Mouse (Mus musculus): Measurements from ENCODE around the gene Pik3r3. TPM values are rescaled to one million over a fixed set of nuclear protein-coding genes. Genes with fewer than 3 reads are reported as not detected.
"Not testable (repeated sequence)": the region's sequence is repeated elsewhere in the genome, so short reads cannot be mapped to it uniquely, and the experiment has no call there.

The Pik3r3 gene
- polyA plus RNA-seq, 1 experiment = 23.8 TPM

DNA sequence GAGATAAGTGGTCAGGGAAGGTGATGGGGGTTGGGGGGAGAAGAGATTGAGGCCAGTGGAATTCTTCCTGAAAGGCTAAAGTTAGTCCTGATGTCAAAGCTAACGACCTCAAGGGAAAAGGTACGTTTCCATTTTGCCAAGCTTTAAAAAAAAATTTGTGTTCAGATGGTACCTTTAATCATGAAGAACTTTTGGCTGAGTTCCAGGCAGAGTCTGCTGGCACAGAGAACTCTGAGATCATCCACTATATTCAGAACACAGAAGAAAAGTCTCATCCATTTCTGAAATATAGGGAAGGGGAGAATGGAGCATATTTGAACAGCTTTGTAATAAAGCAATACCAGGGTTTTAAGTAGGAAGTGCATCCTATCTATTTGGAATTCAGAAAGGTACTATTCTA, 4.4 kb upstream of the Pik3r3 start:
- TF ChIP-seq CTCF (IDR thresholded peaks at IDR 0.05; ENCODE audit: insufficient read depth, low read length) (no peak), POLR2A (IDR thresholded peaks at IDR 0.05; ENCODE audit: borderline replicate concordance, extremely low read depth, low read depth, low read length) (no peak)
- Histone ChIP-seq H3K4me3 (replicated peaks; ENCODE audit: extremely low read depth, low read depth, low read length) (no peak overlapping the region), H3K4me1 (ENCODE audit: control insufficient read depth, insufficient read depth, low read length) (peaks cover 6% of the 10 kb centered on the region)
- WGBS = 35% methylated on average over 2 of the region's 2 CpGs
- DNase-seq = no peak

DNA sequence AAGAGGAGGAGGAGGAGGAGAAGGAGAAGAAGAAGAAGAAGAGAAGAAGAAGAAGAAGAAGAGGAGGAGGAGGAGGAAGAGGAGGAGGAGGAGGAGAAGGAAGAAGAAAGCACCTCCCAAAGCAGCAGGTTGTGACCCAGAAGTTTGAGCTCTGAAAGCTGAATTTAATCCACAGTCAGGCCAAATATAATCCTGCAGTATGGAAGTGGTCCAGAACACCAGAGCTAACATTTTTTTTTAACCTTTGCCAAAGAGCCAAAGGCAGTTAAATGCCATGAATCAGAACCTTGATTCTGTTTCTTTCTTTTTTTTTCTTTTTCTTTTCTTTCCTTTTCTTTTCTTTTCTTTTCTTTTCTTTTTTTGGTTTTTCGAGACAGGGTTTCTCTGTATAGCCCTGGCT, 3.8 kb upstream of the Pik3r3 start:
- DNase-seq; H3K4me3 ChIP-seq (replicated peaks; ENCODE audit: extremely low read depth, low read depth, low read length): not testable (repeated sequence)
- 93% methylated on average over 1 of the region's 1 CpGs for WGBS

GRCm38 (mm10) chr4:116219056-116219455, 2.4 kb upstream of the Pik3r3 start:
- 79% methylated on average over 1 of the region's 1 CpGs for WGBS
- H3K4me1 ChIP-seq (ENCODE audit: control insufficient read depth, insufficient read depth, low read length) = peaks cover 6% of the 10 kb centered on the region

More for the DNA sequence above, 3.8 kb upstream of the Pik3r3 start:
- not testable (repeated sequence) for H3K4me1 ChIP-seq (ENCODE audit: control insufficient read depth, insufficient read depth, low read length)

GRCm38 (mm10) chr4:116220071-116220650, 1.3 kb upstream of the Pik3r3 start:
- peaks cover 6% of the 10 kb centered on the region for H3K4me1 ChIP-seq (ENCODE audit: control insufficient read depth, insufficient read depth, low read length)
- WGBS = 16% methylated on average over 6 of the region's 6 CpGs
- TF ChIP-seq POLR2A (IDR thresholded peaks at IDR 0.05; ENCODE audit: borderline replicate concordance, extremely low read depth, low read depth, low read length) (no peak), CTCF (IDR thresholded peaks at IDR 0.05; ENCODE audit: insufficient read depth, low read length) (no peak)
- peak overlapping the region; percentile 84 for H3K4me3 ChIP-seq (replicated peaks; ENCODE audit: extremely low read depth, low read depth, low read length)
- no peak for DNase-seq

More at GRCm38 (mm10) chr4:116219056-116219455, 2.4 kb upstream of the Pik3r3 start:
- H3K4me3 ChIP-seq (replicated peaks; ENCODE audit: extremely low read depth, low read depth, low read length) = no peak overlapping the region
- no peak for TF ChIP-seq POLR2A (IDR thresholded peaks at IDR 0.05; ENCODE audit: borderline replicate concordance, extremely low read depth, low read depth, low read length)
- TF ChIP-seq CTCF (IDR thresholded peaks at IDR 0.05; ENCODE audit: insufficient read depth, low read length) = no peak
- DNase-seq = no peak

- DNase-seq = no peak
- TF ChIP-seq CTCF (IDR thresholded peaks at IDR 0.05; ENCODE audit: insufficient read depth, low read length) = no peak
- TF ChIP-seq POLR2A (IDR thresholded peaks at IDR 0.05; ENCODE audit: borderline replicate concordance, extremely low read depth, low read depth, low read length) = peak; percentile 59; the same call in 1 of the 2 replicates
- WGBS = 2% methylated on average over 23 of the region's 26 CpGs
- H3K4me1 ChIP-seq (ENCODE audit: control insufficient read depth, insufficient read depth, low read length) = peaks cover 6% of the 10 kb centered on the region
- H3K4me3 ChIP-seq (replicated peaks; ENCODE audit: extremely low read depth, low read depth, low read length) = peak overlapping the region; percentile 84
These were observed 658 bp upstream of the Pik3r3 start for GRCm38 (mm10) chr4:116220780-116221139.

DNA sequence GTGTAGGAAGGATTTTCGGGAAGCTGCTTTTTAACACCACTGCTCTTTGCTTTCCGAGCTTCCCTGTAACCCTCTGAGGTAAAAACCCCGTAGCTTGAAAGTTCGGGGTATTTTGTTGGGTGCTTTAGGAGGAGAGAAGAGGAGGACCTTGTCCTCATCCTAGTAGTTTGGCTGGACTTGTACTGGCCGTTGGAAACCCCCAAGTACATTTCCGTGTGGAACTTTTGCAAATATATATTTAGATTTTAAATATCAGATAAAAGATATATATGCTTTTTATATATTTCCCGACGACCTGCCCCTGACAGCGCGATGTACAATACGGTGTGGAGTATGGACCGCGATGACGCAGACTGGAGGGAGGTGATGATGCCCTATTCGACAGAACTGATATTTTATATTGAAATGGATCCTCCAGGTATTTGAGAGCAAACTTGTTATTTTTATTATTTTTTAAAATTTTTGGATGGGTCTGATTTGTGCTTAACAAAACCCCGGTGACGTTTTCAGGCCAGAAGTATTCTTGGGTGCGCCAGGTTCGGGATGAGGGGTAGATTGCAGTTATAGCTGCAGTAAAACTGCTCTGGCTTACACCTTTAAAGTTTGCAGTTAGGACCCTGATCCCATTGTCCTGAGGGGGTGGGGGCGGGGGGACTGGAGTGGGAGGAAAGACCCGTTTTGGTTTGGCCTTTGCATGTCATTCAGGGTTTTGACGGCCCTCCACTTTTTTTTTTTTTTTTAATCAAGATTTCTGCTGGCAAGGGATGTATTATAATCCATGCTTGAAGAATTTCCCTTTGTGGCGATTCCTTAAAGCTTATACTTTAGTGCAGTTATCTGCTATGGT, 801 bp downstream of the Pik3r3 start:
- under 1% methylated on average over 23 of the region's 23 CpGs for WGBS
- TF ChIP-seq POLR2A (IDR thresholded peaks at IDR 0.05; ENCODE audit: borderline replicate concordance, extremely low read depth, low read depth, low read length) = no peak
- no peak for TF ChIP-seq CTCF (IDR thresholded peaks at IDR 0.05; ENCODE audit: insufficient read depth, low read length)
- peaks cover 6% of the 10 kb centered on the region for H3K4me1 ChIP-seq (ENCODE audit: control insufficient read depth, insufficient read depth, low read length)
- H3K4me3 ChIP-seq (replicated peaks; ENCODE audit: extremely low read depth, low read depth, low read length) = peak overlapping the region; percentile 99
- no peak for DNase-seq

- 13% methylated on average over 6 of the region's 6 CpGs for WGBS
- H3K4me1 ChIP-seq (ENCODE audit: control insufficient read depth, insufficient read depth, low read length) = peaks cover 6% of the 10 kb centered on the region
- TF ChIP-seq POLR2A (IDR thresholded peaks at IDR 0.05; ENCODE audit: borderline replicate concordance, extremely low read depth, low read depth, low read length) (no peak), CTCF (IDR thresholded peaks at IDR 0.05; ENCODE audit: insufficient read depth, low read length) (no peak)
- peak overlapping the region; percentile 99 for H3K4me3 ChIP-seq (replicated peaks; ENCODE audit: extremely low read depth, low read depth, low read length)
- DNase-seq = no peak
These were observed 1.4 kb downstream of the Pik3r3 start for GRCm38 (mm10) chr4:116222843-116223119.

DNA sequence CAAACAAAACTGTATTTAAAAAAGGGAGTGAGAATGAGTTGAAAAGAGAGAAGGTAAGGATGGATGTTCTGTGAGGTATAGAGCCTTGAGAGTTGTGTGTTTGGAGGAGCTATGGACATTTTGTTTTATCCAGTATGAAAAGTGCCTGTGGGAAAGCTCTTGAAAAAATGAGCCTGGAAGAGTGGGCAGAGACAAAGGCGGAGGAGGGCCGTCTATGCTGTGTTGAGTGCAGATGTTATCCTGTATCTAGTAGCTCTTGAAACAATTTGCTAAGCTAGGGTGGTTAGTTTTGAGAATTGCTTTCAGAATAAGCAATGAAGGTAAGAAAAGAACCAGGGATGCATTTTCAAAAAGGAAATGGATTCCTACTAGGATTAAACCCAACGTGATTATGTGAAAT, 22.0 kb downstream of the Pik3r3 start:
- no peaks in the 10 kb centered on the region for H3K4me1 ChIP-seq (ENCODE audit: control insufficient read depth, insufficient read depth, low read length)
- TF ChIP-seq POLR2A (IDR thresholded peaks at IDR 0.05; ENCODE audit: borderline replicate concordance, extremely low read depth, low read depth, low read length) (no peak), CTCF (IDR thresholded peaks at IDR 0.05; ENCODE audit: insufficient read depth, low read length) (no peak)
- DNase-seq = no peak
- WGBS = 68% methylated on average over 3 of the region's 3 CpGs
- H3K4me3 ChIP-seq (replicated peaks; ENCODE audit: extremely low read depth, low read depth, low read length) = no peak overlapping the region

DNA sequence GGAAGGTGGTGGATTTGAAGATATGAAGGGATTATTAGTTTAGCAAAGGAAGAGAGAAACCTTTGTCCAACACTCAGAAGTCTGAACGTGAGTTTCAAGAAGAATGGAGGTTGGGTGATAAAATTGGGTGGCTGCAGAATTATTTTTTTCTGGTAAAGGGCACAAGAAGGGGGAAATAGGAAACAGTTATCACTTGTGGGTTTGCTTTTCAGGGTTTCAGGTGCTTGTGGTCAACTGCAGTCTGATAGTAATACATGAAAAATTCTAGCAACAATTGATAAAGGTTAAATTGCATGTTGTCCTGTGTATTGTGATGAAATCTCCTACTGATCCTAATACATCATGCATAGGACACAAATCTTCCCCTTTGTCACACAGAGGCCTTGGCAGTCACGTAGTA, 22.8 kb downstream of the Pik3r3 start:
- H3K4me3 ChIP-seq (replicated peaks; ENCODE audit: extremely low read depth, low read depth, low read length) = no peak overlapping the region
- H3K4me1 ChIP-seq (ENCODE audit: control insufficient read depth, insufficient read depth, low read length) = no peaks in the 10 kb centered on the region
- no peak for TF ChIP-seq CTCF (IDR thresholded peaks at IDR 0.05; ENCODE audit: insufficient read depth, low read length)
- TF ChIP-seq POLR2A (IDR thresholded peaks at IDR 0.05; ENCODE audit: borderline replicate concordance, extremely low read depth, low read depth, low read length) = no peak
- WGBS = 72% methylated on average over 2 of the region's 2 CpGs
- no peak for DNase-seq

GRCm38 (mm10) chr4:116245926-116246325, 24.5 kb downstream of the Pik3r3 start:
- H3K4me3 ChIP-seq (replicated peaks; ENCODE audit: extremely low read depth, low read depth, low read length); H3K4me1 ChIP-seq (ENCODE audit: control insufficient read depth, insufficient read depth, low read length): not testable (repeated sequence)
- TF ChIP-seq CTCF (IDR thresholded peaks at IDR 0.05; ENCODE audit: insufficient read depth, low read length) = peak; percentile 56
- DNase-seq = peak; percentile 37
- 31% methylated on average over 3 of the region's 3 CpGs for WGBS
